Mouse (Mus musculus) ZHBTc4 (cell line): ENCODE results near the gene Rcor2.

Experiments used
- DNase-seq: peaks from one replicate; pipeline ENCODE4 v3.0.0-alpha.2; 2011; ENCODE audit warnings: low read depth, low spot score

The Rcor2 gene

GRCm38 (mm10) chr19:7291958-7292709 lies 25.0 kb downstream of the Rcor2 start:
- no peak for DNase-seq

- no peak for DNase-seq
These were observed 27.2 kb downstream of the Rcor2 start for GRCm38 (mm10) chr19:7294098-7294876.

GRCm38 (mm10) chr19:7295071-7295658 lies 28.0 kb downstream of the Rcor2 start:
- peak; percentile 78 for DNase-seq

GRCm38 (mm10) chr19:7295959-7296358 lies 28.8 kb downstream of the Rcor2 start:
- DNase-seq: no peak

- no peak for DNase-seq
These were observed 31.9 kb downstream of the Rcor2 start for GRCm38 (mm10) chr19:7299052-7299451.

GRCm38 (mm10) chr19:7300078-7300477 lies 33.0 kb downstream of the Rcor2 start:
- DNase-seq: no peak

GRCm38 (mm10) chr19:7301647-7302492 lies 34.7 kb downstream of the Rcor2 start:
- peak; percentile 32 for DNase-seq

- DNase-seq: no peak
These were observed 35.3 kb downstream of the Rcor2 start for GRCm38 (mm10) chr19:7302493-7302797.

GRCm38 (mm10) chr19:7303796-7304195 lies 36.7 kb downstream of the Rcor2 start:
- DNase-seq: no peak

- no peak for DNase-seq
These were observed 37.7 kb downstream of the Rcor2 start for GRCm38 (mm10) chr19:7304801-7305200.

- no peak for DNase-seq
These were observed 38.5 kb downstream of the Rcor2 start for GRCm38 (mm10) chr19:7305380-7306310.

GRCm38 (mm10) chr19:7306968-7307367 lies 39.8 kb downstream of the Rcor2 start:
- peak; percentile 47 for DNase-seq

- no peak for DNase-seq
These were observed 41.1 kb downstream of the Rcor2 start for GRCm38 (mm10) chr19:7307995-7308770.

GRCm38 (mm10) chr19:7309738-7310330 lies 42.7 kb downstream of the Rcor2 start:
- DNase-seq: no peak

- peak; percentile 85 for DNase-seq
These were observed 43.6 kb downstream of the Rcor2 start for GRCm38 (mm10) chr19:7310704-7311103.

- no peak for DNase-seq
These were observed 44.2 kb downstream of the Rcor2 start for GRCm38 (mm10) chr19:7311306-7311705.

GRCm38 (mm10) chr19:7313660-7314059 lies 46.5 kb downstream of the Rcor2 start:
- no peak for DNase-seq

- DNase-seq: no peak
These were observed 48.0 kb downstream of the Rcor2 start for GRCm38 (mm10) chr19:7314976-7315586.

GRCm38 (mm10) chr19:7315587-7315984 lies 48.5 kb downstream of the Rcor2 start:
- no peak for DNase-seq
